Mouse (Mus musculus): ENCODE measurements around the gene Tfr2. TPM values are rescaled to one million over a fixed set of nuclear protein-coding genes. Genes with fewer than 3 reads are reported as not detected.

Tfr2 gene
- polyA plus RNA-seq, 2 experiments from 2014 or later = 1.6 TPM; not detected in 1

DNA sequence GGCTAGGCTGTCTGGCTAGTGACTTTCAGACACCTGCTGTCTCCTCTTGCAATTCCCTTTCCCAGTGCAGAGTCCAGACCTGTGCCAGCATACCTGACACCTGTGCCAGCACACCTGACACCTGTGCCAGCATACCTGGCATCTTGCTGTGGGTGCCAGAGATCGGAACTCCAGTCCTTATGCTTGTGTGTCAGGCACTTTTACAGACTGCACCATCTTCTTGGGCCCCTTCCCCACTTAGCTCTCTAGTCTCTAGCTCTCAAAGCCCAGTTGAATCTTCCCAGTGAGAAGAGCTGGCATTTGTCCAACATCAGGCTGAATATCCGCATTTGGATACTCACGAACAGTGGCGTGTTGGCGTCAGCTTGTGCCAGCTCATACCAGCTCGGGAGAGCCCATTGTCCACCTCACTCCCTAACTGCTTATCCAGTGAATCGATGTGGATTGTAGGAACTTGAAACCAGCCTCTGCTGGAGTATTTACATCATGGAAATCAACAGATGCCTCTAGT lies 30.3 kb upstream of the Tfr2 start:
- ATAC-seq = no peak

DNA sequence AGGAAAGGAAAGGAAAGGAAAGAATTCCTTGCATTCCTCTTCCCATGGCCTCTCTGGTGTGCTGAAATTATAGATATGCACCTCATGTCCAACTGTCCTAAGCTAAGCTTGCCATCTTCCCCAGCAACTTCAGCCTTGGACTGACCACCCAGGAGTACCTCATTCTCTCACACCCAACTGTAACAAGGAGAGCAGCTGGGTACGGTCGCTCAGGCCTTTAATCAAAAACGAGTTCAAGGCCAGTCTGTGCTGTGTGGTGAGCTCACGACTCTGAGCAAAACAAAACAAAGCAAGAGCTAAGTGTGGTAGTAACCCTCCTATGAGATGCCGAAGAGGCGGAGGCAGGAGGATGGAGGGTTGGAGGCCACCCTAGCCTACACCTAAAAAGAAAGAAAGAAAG lies 28.6 kb upstream of the Tfr2 start:
- no peak for ATAC-seq

DNA sequence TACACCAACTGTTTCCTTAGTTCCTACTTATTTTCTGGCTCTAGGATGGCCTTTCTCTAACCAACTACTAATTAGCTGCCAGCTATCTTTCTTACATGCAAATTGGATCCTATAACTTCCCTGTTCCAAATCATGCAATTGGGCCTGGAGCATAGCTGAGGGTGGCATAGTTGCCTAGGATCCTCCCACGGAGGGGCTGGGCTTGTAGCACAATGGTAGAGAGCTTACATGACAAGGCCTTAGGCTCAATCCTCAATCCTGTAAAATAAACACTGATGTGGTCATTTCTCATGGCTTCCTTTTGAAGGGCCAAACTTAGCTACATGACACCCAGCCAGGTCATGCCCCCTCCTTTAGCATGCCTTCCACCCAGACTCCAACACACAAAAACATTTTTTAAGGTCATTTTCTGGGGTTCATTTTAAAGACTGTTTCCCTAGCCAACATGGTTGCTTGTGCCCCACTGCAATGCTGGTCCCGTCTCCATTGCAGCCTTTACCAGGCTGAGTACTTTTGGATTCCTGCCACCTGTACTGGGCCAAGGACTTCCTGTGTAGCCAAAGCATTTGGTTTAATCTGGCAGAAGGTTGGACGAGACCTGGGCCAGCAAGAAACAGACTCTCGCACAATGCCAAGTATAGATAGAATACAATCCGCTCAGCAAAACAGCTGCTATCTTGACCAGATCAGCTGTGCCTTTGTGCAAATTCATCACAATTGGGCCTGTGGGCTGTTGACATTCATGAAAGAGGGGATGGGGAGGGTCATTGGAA lies 27.7 kb upstream of the Tfr2 start:
- no peak for ATAC-seq

DNA sequence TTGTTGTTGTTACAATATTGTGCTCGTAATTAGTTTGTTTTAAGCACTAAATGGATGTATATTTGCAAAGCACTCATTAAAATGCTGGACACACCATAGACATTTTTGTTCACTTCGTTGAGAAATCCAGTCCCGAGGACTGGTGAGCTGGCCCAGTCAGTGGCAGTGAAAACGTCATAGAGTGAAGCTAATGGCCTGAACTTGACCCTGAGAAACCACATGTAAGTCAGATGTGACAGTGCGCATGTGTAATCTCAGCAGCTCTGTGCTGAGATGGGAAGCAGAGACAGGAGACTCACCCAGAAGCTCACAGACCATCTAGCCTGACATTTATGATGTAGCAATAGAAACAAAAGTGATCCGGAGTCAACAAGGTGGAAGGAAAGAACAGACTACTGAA lies 24.7 kb upstream of the Tfr2 start:
- no peak for ATAC-seq

DNA sequence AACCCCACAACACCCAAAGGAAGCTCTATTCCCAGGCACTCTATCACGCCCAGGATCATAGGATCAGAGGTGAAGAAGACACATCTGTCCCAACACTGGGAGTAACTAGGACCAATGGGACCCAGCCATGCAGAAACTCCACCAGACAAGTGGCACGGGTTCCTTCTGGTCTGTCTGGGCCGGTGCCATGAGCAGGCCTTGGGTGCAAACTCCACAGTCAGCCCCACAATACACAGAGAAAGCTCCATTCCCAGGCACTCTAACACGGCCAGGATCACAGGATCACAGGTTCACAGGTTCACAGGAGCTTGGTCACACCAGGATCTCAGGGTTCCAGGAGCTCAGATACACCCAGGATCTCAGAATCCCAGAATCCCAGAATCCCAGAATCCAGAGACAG lies 24.0 kb upstream of the Tfr2 start:
- no peak for ATAC-seq

DNA sequence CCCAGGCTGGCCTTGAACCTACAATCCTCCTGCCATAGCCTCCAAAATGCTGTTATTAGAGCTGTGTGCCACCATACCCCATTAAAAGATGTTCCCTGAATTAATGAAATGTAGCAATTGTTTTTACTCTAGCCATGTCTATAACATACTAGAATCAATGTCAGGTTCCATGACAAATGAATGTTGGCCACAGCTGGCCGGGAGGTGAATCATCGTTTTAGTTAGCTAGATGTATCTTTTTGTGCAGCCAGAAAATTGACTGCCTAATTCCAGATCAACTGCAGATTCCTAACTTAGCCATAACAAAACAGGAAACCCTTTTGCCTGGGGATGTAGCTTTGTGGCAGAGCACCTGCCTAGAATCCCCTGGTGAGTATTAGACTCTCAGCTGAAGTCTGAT lies 19.8 kb upstream of the Tfr2 start:
- no peak for ATAC-seq

DNA sequence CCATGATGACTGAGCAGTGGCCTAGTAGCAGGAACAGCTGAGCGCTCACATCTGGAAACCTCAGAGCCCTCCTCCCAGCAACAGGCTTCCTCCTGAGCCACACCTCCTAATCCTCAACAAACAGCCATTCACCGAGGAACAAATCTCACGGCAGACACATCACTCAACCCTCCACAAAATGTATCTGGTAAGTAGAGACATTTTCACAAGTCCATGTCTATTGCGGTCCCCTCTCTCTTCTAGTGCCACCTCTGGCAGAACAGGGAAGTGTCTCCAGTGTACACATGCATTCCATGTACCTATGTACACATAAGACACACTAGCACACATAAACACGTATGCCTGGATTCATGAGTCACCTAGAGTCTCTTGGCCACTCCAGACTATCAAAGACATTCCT lies 18.5 kb upstream of the Tfr2 start:
- ATAC-seq = no peak

DNA sequence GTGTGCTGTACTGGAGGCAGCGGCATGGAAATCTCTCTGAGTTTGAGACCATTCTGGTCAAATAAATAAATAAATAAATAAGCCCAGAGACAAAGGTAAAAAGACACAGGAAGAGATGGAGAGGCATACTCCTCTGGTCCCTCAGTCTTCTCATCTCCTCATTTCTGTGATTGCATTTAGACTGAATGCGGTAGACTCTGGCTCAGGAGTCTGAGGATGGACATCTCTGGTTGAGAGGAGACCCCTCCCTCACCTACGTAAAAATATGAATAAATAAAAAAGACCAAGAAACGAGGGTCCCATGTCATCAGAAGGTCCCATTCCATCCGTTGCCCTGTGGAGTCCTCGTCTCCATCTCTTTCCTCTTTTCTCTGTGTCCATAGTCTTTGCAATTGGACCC lies 16.6 kb upstream of the Tfr2 start:
- ATAC-seq = no peak

DNA sequence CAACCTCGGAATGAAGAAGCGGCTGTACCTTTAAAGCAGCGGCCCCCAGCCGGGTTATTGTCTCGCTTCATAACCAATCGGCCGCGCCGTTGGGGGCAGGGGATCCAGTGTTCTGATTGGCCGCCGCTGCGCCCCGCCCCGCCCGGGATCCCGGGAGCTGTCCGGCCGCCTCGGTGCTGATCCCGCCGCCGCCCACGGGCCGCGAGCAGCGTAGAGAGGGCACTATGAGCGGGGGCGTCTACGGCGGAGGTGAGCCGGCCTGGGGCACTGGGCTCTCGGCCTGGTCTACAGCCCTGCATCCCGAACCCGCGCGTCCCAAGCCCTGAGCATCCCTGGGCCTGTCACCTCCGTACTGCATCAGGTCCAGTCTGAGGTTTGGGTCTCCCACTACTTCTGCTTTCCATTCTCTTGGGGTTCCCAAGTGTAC lies 16.2 kb upstream of the Tfr2 start, which contains the start of gene Actl6b:
TSS of gene Actl6b (plus strand) at position 107 of the 427 bp plus-strand sequence.
- ATAC-seq = no peak

DNA sequence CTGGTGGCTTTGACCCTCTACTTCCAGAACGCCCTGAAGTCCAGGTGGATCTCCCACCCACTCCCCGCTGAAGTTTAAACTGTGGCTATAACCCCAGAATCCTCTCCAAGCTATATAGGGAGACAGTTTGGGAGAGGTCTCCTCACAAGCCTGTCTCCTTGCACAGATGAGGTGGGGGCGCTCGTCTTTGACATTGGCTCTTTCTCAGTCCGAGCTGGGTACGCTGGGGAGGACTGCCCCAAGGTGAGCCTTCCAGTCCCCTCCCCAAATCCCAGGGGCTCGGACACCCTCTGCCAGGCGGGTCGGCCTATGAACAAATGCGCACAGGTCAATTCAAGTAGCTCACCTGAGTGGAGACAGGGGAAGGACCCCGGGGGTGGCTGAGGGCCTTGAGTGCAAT lies 15.7 kb upstream of the Tfr2 start:
- no peak for ATAC-seq

DNA sequence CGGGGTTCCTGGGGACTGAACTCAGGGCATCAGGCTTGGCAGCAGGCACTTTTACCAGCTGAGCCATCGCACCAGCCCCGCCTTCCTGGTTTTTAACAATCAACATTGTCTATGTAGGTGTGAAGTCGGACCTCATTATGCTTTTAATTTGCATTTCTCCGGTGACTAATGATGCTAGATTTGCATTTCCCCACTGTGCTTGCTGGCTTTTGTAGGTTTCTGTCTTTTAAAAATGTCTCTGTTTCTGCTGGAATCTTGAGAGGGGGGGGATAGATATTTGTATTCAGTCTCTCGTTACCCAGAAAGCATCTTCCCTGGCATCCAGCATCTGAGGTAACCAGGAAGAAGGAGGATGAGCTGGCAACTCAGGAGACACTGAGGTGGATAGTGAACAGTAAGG lies 8.1 kb upstream of the Tfr2 start:
- ATAC-seq = no peak

DNA sequence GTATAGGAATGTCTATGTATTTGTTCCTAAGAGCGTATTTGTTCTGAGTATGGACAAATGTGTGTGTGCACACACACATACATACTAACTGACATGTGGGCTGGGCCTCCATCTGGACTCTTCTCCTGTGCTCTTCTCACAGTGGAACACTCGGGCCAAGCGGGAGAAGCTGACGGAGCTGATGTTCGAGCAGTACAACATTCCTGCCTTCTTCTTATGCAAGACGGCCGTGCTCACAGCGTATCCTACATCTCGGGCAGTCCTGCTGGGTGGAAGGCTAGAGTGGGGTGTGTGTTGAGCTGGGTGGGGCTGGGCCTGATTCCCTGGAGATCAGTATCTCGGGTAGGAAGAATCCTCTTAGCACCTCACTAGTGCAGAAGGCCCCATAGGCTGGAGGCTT lies 6.7 kb upstream of the Tfr2 start:
- ATAC-seq = no peak

DNA sequence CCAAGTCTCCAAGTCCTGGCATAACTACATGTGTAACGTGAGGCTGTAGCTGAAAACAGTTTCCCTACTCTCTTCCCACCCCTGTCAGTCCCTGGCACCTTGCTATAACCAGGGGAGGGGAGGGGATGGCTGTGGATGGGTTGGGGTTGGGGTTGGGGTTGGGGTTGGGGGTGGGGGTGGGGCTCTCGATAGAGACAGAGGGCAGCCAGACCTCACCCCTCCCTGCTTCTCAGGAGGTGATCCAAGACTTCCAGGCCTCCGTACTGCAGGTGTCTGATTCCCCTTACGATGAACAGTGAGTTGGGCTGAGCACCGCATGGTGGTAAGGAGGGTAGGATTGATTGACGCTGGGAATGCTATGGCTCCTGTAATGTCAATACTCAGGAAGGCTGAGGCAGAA lies 3.9 kb upstream of the Tfr2 start:
- ATAC-seq = no peak

DNA sequence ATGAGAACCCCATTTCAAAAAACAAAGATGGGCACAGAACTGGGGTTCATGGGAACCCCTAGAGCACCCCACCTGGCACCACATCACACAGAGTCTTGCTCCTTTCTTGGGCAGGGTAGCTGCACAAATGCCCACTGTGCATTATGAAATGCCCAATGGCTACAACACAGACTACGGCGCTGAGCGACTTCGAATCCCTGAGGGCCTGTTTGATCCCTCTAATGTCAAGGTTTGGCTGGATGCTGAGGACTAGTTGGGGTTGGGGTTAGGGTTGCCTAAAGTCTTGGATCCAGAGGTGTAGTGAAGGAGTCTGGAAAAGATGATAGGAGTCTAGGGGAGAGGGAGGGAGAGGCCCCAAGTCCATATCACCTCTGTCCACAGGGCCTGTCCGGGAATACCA lies 3.2 kb upstream of the Tfr2 start:
- ATAC-seq = no peak

DNA sequence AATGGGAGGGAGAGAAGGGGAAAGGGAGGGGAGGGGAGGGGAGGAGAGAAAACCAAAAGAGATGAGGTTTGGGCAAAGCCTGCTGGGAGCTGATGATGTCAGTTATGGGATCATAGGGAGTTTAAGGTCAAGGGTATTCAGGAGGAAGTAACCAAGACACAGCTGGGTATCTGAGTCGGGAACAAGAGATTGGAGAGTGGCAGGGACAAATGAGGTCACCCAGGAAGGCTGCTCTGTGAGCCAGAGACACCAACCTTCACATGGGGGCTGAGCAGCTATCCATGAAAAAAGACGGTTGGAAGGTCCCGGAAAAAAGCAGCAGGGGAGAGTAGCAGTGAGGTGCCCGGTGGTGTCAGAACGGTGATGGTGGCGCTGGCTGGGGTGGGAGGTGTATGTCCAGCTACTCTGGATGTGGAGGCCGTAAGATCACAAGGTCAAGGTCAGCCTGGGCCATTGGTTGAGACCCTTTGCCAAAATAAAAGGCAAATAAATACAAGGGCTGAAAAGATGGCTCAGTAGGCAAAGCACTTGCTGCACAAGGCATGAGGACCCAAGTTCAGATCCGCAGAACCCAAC lies 1.3 kb upstream of the Tfr2 start:
- no peak for ATAC-seq

DNA sequence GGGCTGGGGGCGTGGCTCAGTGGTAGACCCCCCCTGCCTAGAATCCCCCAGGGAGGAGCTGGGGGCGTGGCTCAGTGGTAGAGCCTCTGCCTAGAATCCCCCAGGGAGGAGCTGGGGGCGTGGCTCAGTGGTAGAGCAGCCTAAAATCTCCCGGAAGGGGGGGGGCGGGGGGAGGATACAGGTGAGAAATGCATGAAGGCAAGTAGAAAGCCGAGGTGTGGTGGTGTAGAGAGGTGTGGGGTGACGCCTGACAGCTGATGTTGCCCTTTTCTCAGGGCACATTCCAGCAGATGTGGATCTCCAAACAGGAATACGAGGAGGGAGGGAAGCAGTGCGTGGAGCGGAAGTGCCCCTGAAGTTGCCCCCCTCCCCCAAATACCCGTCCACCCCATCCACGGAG lies 609 bp upstream of the Tfr2 start:
- no peak for ATAC-seq

DNA sequence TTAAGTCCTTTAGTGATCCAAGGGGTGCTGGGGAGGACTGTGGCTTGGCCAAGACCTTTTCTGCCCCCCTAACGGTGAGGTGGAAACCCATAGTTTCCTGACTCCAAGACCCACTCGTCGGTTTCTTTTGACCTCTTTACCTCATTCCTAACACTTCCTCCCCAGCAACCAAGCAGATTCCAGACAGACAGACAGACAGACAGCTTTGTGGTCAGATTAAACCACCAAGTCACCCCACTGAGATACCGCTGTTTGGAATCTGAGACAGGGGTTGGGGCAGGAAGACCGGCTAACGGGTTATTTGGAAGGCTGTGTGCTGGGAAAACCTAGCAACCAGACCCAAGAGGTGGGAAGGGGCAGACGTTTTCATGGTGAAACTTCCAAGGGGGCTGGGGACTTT lies 541 bp downstream of the Tfr2 start:
- ATAC-seq = no peak

DNA sequence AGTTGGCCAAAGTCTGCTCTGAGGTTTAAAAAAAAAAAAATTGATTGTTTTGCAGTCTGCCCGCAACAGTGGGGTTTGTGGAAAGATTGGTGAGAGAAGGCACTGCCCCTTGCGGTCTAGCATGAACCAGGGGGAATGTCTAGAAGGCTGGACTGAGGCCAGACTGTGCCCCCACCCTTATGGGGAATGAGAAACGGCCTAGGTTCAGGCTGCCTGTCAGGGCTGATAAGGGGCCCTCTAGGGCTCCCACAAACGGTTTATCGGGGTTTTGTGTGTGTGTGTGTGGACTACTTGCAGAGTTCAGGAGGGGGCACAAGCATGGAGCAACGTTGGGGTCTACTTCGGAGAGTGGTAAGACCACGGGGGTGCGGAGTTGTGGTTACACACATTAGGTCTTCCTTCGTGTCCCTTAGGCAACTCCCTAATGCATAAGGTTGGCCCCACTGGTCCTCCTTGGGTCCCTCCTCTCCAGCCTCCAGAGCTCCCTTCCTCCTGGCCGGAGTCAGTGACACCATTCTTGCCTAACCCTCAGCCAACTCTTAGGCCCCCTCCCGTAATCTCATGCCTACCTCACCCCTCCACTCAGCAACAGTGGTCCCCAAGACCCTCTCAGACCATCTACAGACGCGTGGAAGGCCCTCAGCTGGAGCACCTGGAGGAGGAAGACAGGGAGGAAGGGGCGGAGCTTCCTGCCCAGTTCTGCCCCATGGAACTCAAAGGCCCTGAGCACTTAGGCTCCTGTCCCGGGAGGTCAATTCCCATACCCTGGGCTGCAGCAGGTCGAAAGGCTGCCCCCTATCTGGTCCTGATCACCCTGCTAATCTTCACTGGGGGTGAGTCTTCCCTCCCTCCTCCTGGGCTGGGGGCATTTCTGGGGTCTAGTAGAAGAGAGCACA lies 1.3 kb downstream of the Tfr2 start:
- ATAC-seq = no peak

DNA sequence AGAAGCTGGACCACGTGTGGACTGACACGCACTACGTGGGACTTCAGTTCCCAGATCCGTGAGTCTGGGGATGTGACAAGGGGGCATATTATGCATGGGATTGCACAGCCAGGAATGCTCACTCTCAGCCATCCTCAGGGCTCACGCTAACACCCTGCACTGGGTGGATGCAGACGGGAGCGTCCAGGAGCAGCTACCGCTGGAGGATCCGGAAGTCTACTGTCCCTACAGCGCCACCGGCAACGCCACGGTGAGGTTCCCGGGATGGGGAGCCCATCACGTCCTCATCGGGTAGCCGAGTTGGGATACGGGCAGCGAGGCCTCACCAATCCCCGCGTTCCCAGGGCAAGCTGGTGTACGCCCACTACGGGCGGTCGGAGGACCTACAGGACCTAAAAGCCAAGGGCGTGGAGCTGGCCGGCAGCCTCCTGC lies 4.8 kb downstream of the Tfr2 start:
- no peak for ATAC-seq

DNA sequence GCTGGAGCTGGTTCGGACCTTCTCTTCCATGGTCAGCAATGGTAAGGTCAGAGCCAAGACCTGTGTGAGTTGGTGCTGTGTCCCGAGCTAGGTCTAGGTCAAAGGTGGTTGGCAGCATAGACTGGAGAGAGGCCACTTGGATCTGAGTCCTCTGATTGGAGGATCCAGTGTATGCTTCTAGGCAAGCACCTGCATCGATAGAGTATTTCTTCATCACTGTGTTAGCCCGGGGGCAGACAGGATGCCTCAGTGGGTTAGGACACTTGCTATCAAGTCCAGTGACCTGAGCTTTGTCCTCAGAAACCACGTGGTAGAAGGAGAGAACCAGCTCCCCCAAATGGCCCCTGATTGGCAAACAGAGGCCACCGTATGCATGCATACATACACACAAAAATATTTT lies 10.6 kb downstream of the Tfr2 start:
- ATAC-seq = no peak

DNA sequence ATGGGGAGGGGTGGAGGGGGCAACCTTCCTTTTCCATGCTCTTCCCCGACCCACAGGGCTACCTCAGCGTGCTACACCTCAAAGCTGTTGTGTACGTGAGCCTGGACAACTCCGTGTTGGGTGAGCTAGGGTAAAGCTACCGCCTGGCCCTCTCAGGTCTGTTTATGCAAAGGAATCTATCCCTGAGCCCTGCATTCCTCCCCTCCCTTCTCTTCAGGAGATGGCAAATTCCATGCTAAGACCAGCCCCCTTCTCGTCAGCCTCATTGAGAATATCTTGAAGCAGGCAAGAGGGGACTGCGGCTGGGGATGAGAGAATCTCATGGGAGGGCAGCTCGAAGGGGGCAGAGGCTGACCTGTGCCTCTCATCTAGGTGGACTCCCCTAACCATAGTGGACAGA lies 13.1 kb downstream of the Tfr2 start:
- ATAC-seq = no peak

DNA sequence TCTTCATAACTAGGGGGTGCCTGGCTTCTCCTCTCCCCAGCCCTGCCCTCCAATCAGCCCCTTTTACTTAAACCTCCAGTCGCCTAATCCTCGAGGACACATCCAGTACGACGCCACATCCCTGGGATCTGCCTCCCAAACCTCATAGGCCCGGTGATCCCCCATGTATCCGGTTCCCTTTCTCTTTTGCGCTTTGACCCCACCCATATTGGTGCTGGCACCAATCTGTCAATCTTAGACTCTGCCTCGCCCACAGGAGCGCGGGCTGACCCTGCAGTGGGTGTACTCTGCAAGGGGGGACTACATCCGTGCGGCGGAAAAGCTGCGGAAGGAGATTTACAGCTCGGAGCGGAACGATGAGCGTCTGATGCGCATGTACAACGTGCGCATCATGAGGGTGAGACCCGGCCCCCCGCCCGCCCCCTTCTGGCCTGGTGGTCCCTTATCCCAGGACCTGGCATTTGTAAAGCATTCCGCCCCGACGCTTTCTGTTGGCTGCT lies 14.1 kb downstream of the Tfr2 start:
- no peak for ATAC-seq

DNA sequence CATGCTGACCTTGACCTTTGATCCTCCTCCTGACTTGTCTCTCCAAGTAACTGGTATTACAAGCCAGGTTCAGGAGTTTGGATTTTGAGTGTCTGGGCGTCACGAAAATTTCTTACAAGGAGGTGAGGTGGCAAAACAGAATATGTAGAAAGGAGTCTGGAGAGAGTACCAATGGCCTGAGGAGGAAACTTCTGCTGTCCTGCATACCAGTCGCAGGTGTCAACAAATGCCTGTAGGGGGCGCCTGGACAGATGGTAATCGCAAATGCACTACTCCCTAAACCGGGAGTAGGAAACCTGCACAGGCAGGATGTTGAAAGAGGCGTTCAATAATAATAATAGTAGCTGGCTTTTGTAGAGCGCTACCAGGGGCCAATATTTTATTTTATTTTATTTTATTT lies 15.3 kb downstream of the Tfr2 start:
- ATAC-seq = peak; percentile 60

All from CD4-positive, CD25-positive, alpha-beta regulatory T cell, adult 4 months (primary cell).